In the genomic region with DNA sequence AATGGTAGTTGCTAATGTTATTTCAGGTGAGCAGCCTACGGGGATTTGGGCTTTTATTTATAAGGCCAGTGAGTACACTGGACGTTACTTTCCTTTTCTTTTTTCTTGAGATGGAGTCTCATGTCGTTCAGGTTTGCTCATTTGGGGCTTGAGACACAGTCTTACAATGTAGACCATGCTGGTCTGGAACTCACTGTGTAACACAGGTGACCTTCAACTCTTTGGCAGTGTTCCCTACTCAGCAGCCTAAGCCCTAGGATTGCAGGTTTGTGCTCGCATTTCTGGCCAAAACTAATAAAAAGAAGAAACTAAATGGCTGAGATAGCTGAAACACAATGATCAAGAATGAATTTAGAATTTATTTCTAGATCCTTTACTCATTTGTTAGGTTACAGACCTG, we compare ENCODE assay signal across 9 mouse cellular contexts. TPM values are rescaled to one million over a fixed set of nuclear protein-coding genes. Genes with fewer than 3 reads are reported as not detected.
DNase-seq lines count a peak whose midpoint lies in the region; ATAC-seq lines count a peak whose summit lies in the region.
"Had no signal": no experiment of that assay in that cellular context is flagged by ENCODE, and none has a peak within 500 bp of the region (broad histone marks: within the 10 kb centered on the region; RNA-seq: fewer than 3 reads in every experiment).

No protein-coding gene starts in this region.

- peak overlapping the region; percentile 54 for H3K4me2 ChIP-seq in heart, embryonic 11.5 days
- H3K4me2 ChIP-seq in heart, embryonic 15.5 days = peak overlapping the region; percentile 47
- peak overlapping the region; percentile 76 for H3K4me2 ChIP-seq in liver, embryonic 11.5 days
- H3K4me2 ChIP-seq in midbrain, embryonic 13.5 days (replicated peaks) = no peak overlapping the region

- WGBS in heart, embryonic 11.5 days (ENCODE audit: insufficient replicate concordance) = 37% methylated on average over 4 of the region's 4 CpGs
- 23% methylated on average over 4 of the region's 4 CpGs for WGBS in heart, embryonic 15.5 days
- WGBS in liver, embryonic 11.5 days = 44% methylated on average over 4 of the region's 4 CpGs
- WGBS in midbrain, embryonic 13.5 days = 78% methylated on average over 4 of the region's 4 CpGs

- DNase-seq in heart, adult 9 months (ENCODE audit: low spot score in 2 of 2) = no peak
- DNase-seq in adrenal gland, postnatal 36 days = peak; percentile 44 to 45
- DNase-seq in liver, embryonic 11.5 days (ENCODE audit: low spot score) = no peak
- DNase-seq in left cerebral cortex, adult 9 months (ENCODE audit: low spot score in 2 of 2) = no peak
- DNase-seq in right cerebral cortex, postnatal 10 days (ENCODE audit: low spot score in 2 of 2) = no peak
- DNase-seq: layer of hippocampus, postnatal 36 days had no signal

- ATAC-seq in heart, embryonic 11.5 days (replicated peaks; ENCODE audit: insufficient number of reproducible peaks, low FRiP score, low TSS enrichment) = peak; percentile 66; the same call in 1 of the 2 replicates
- peak; percentile 80 for ATAC-seq in heart, embryonic 15.5 days (replicated peaks; ENCODE audit: insufficient number of reproducible peaks, insufficient read depth, low FRiP score, low read depth)
- 0 out of 2 replicates have a peak, but pooled peaks have one; percentile 27 for ATAC-seq in liver, embryonic 11.5 days (replicated peaks; ENCODE audit: low FRiP score)
- ATAC-seq in midbrain, embryonic 13.5 days = no peak

- peak overlapping the region; percentile 40; the same call in 1 of the 2 replicates for H3K9ac ChIP-seq in heart, embryonic 11.5 days (ENCODE audit: low read depth, low read length)
- H3K9ac ChIP-seq in heart, embryonic 15.5 days = peak overlapping the region; percentile 29
- peak overlapping the region; percentile 52 for H3K9ac ChIP-seq in liver, embryonic 11.5 days (ENCODE audit: low read depth, low read length)
- H3K9ac ChIP-seq in midbrain, embryonic 13.5 days (replicated peaks) = no peak overlapping the region

- no peaks in the 10 kb centered on the region for H3K27me3 ChIP-seq in heart, embryonic 11.5 days (ENCODE audit: control insufficient read depth, insufficient read depth, low read length)
- no peaks in the 10 kb centered on the region for H3K27me3 ChIP-seq in heart, embryonic 15.5 days
- no peaks in the 10 kb centered on the region for H3K27me3 ChIP-seq in liver, embryonic 11.5 days (replicated peaks; ENCODE audit: control insufficient read depth, insufficient read depth, low read length)
- H3K27me3 ChIP-seq in midbrain, embryonic 13.5 days = no peaks in the 10 kb centered on the region

- H3K9me3 ChIP-seq in heart, embryonic 11.5 days (replicated peaks; ENCODE audit: control insufficient read depth, low read length) = no peaks in the 10 kb centered on the region
- no peaks in the 10 kb centered on the region for H3K9me3 ChIP-seq in heart, embryonic 15.5 days (replicated peaks)
- H3K9me3 ChIP-seq in liver, embryonic 11.5 days (ENCODE audit: control insufficient read depth, low read length) = no peaks in the 10 kb centered on the region
- no peaks in the 10 kb centered on the region for H3K9me3 ChIP-seq in midbrain, embryonic 13.5 days

- peak overlapping the region; percentile 87 for H3K27ac ChIP-seq in heart, embryonic 11.5 days (ENCODE audit: low read depth, low read length)
- peak overlapping the region; percentile 88 for H3K27ac ChIP-seq in heart, embryonic 15.5 days
- H3K27ac ChIP-seq in liver, embryonic 11.5 days (ENCODE audit: low read depth, low read length) = peak overlapping the region; percentile 87
- no peak overlapping the region for H3K27ac ChIP-seq in midbrain, embryonic 13.5 days

- no peaks in the 10 kb centered on the region for H3K36me3 ChIP-seq in heart, embryonic 11.5 days (ENCODE audit: control insufficient read depth, insufficient read depth, low read length)
- H3K36me3 ChIP-seq in heart, embryonic 15.5 days = no peaks in the 10 kb centered on the region
- H3K36me3 ChIP-seq in liver, embryonic 11.5 days (ENCODE audit: control insufficient read depth, insufficient read depth, low read length) = no peaks in the 10 kb centered on the region
- no peaks in the 10 kb centered on the region for H3K36me3 ChIP-seq in midbrain, embryonic 13.5 days

- peaks cover 32% of the 10 kb centered on the region for H3K4me1 ChIP-seq in heart, embryonic 11.5 days (ENCODE audit: control insufficient read depth, insufficient read depth, low read length)
- H3K4me1 ChIP-seq in heart, embryonic 15.5 days (replicated peaks) = peaks cover 54% of the 10 kb centered on the region
- peaks cover 65% of the 10 kb centered on the region for H3K4me1 ChIP-seq in liver, embryonic 11.5 days (replicated peaks; ENCODE audit: control insufficient read depth, insufficient read depth, low read length)
- H3K4me1 ChIP-seq in midbrain, embryonic 13.5 days (replicated peaks) = peaks cover 15% of the 10 kb centered on the region; the same call in 1 of the 2 replicates

- peak overlapping the region; percentile 6; the same call in 1 of the 2 replicates for H3K4me3 ChIP-seq in heart, embryonic 11.5 days (ENCODE audit: low read depth, low read length)
- H3K4me3 ChIP-seq in heart, embryonic 15.5 days = no peak overlapping the region
- peak overlapping the region; percentile 33 for H3K4me3 ChIP-seq in liver, embryonic 11.5 days (ENCODE audit: low read depth, low read length)
- H3K4me3 ChIP-seq in midbrain, embryonic 13.5 days (replicated peaks) = no peak overlapping the region

RNA-seq across cellular contexts. Expression of a gene that starts 15.9 kb away (rescaled TPM):
- 36.1 and 43.7 TPM in 2 replicates for polyA plus RNA-seq in heart, embryonic 11.5 days (2014; fragmentation: Nextera tagmentation; extraction: Ambion mirVana)
- total RNA-seq in adrenal gland, postnatal 36 days (2021) = 100 to 1,000 TPM; 148 to 152 TPM
- 26.6 and 28.0 TPM in 2 replicates for polyA plus RNA-seq in heart, embryonic 15.5 days (2015; fragmentation: Nextera tagmentation; extraction: Ambion mirVana)
- polyA plus RNA-seq in liver, embryonic 11.5 days (2014; fragmentation: Nextera tagmentation; extraction: Ambion mirVana) = 62.6 and 65.9 TPM in 2 replicates
- 39.8 and 46.1 TPM in 2 replicates for polyA plus RNA-seq in midbrain, embryonic 13.5 days (2015; fragmentation: Nextera tagmentation; extraction: Ambion mirVana)

Comparison
In these comparisons a context has a peak if more than half of its experiments do, and no peak if none do; other contexts are left out.
1. H3K4me3 ChIP-seq: peak in heart, embryonic 11.5 days (single experiment) and liver, embryonic 11.5 days (single experiment); none in heart, embryonic 15.5 days (single experiment) and midbrain, embryonic 13.5 days (single experiment).
2. DNase-seq: peak in adrenal gland, postnatal 36 days (2 of 2); none in heart, adult 9 months (0 of 2), liver, embryonic 11.5 days (single experiment), left cerebral cortex, adult 9 months (0 of 2) and right cerebral cortex, postnatal 10 days (0 of 2).